Mouse (Mus musculus) erythroblast, embryonic 14.5 days (primary cell): ENCODE data around the gene Lsp1. TPM values are rescaled to one million over a fixed set of nuclear protein-coding genes. Genes with fewer than 3 reads are reported as not detected.

Experiments used
- H3K27me3 ChIP-seq: 2 replicates; pipeline ENCODE4 v1.6.1; 2012; ENCODE audit warnings: inconsistent platforms; ENCODE audit not compliant: control insufficient read depth
- H3K36me3 ChIP-seq: 2 replicates; pipeline ENCODE4 v1.6.1; 2012; ENCODE audit warnings: mild to moderate bottlenecking, inconsistent platforms; ENCODE audit not compliant: control insufficient read depth
- H3K4me1 ChIP-seq: 2 replicates; pipeline ENCODE4 v1.6.1; 2012; ENCODE audit warnings: inconsistent platforms; ENCODE audit not compliant: control insufficient read depth
- H3K4me3 ChIP-seq: replicated peaks from 2 replicates; pipeline ENCODE3; 2012; ENCODE audit warnings: moderate library complexity, mild to moderate bottlenecking, inconsistent platforms
- H3K9me3 ChIP-seq: 2 replicates; pipeline ENCODE4 v1.6.1; 2012; ENCODE audit warnings: low read length, inconsistent platforms, mixed read lengths; ENCODE audit not compliant: control insufficient read depth
- GATA1 ChIP-seq: IDR thresholded peaks from 2 replicates; pipeline ENCODE4 v1.6.1; 2012; ENCODE audit warnings: low read length, inconsistent platforms, mixed read lengths
- TAL1 ChIP-seq: IDR thresholded peaks from 3 replicates; pipeline ENCODE4 v1.6.1; 2012; ENCODE audit warnings: low read length, inconsistent platforms, mixed read lengths
- polyA plus RNA-seq: library from polyadenylated mRNA; stranded (reverse); fragments of >175 nt; gene quantifications from 2 replicates; pipeline ENCODE4 v1.2.3, GENCODE M21; 2012

Gene Lsp1
- polyA plus RNA-seq, 1 experiment: 0.05 TPM

- Histone ChIP-seq H3K9me3 (no peaks in the 10 kb centered on the region), H3K4me3 (no peak overlapping the region), H3K4me1 (no peaks in the 10 kb centered on the region), H3K36me3 (no peaks in the 10 kb centered on the region), H3K27me3 (no peaks in the 10 kb centered on the region)
- no peak for TF ChIP-seq GATA1
- TF ChIP-seq TAL1: no peak
Observed at GRCm38 (mm10) chr7:142471414-142471861, 10.8 kb downstream of the Lsp1 start.

DNA sequence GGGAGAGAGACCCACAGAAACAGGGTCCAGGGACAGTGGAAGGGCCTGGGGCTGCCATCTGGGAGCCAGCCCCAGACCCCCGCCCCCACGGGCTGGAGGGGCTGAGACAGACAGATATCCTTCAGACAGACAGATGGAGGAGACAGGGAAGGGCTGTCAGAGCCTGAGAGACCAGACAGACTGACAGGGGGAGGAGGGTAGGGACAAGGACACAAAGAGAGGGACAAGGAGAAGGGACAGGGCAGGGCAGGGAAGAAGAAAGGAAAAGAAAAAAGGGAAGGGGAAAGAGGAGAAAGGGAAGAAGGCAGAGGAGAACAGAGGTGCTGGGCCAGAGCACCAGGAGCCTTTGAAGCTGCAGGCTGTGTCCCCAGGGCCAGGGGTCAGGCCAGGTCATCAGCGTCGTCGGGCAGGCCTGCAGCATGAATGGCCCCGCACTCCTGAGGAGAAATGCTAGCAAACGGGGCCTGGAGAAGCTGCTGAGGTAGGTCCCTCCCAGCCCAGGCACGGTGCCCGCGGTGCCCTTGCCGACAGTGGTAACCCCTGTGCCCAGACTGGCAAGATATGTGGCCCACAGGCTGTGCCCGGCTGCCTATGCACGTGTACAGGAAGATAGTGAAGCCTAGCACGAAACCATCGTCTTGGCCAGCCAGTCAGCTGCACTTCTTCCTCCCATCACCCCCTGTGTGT, 11.4 kb downstream of the Lsp1 start:
- Histone ChIP-seq H3K4me3 (no peak overlapping the region), H3K4me1 (no peaks in the 10 kb centered on the region), H3K27me3 (no peaks in the 10 kb centered on the region), H3K9me3 (no peaks in the 10 kb centered on the region), H3K36me3 (no peaks in the 10 kb centered on the region)
- TF ChIP-seq GATA1 (no peak), TAL1 (no peak)

GRCm38 (mm10) chr7:142472936-142473335, 12.3 kb downstream of the Lsp1 start:
- H3K36me3 ChIP-seq: no peaks in the 10 kb centered on the region
- H3K4me1 ChIP-seq: no peaks in the 10 kb centered on the region
- H3K9me3 ChIP-seq: no peaks in the 10 kb centered on the region
- no peak for TF ChIP-seq GATA1
- TF ChIP-seq TAL1: no peak
- H3K4me3 ChIP-seq: no peak overlapping the region
- no peaks in the 10 kb centered on the region for H3K27me3 ChIP-seq

DNA sequence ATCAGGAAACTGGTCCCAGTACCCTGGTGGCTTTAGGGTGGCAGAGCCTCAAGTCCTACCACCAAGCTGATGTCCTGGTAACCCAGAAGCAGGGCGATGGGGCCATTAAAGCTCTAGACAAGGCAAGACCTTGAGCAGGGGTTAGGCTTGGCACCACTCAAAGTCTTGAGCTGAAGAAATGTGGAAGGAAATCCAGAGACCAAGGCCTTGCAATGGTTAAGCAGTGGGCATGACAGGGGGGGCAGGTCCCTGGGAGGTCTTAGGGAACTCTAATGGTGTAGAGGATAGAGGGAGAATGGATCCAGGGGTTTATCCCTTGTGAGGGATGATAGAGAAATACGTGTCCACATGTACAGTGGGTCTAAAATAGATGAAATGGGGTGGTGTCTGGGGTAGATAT, 12.9 kb downstream of the Lsp1 start:
- no peaks in the 10 kb centered on the region for H3K27me3 ChIP-seq
- TF ChIP-seq TAL1: no peak
- TF ChIP-seq GATA1: no peak
- no peaks in the 10 kb centered on the region for H3K4me1 ChIP-seq

DNA sequence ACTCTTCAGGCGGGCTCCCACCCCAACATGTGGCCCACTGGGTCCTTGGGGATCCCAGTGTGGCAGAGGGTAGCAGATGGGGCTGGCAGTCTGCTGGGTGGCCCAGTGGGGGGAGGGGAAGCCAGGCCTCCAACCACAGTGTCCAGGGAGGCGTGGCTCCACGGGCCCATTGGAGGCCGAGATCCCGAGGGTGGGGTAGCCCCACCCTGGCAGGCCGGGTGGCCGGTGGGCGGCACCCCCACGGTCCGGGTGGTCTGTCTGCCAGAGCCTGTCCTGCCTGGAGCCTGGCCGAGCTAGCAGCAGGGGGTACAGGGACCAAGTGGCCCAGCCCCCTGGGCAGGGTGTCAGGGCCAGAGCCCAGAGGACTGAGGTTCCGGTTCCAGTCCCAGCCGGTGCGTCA, 14.2 kb downstream of the Lsp1 start:
- no peaks in the 10 kb centered on the region for H3K27me3 ChIP-seq
- TF ChIP-seq GATA1: no peak
- no peak for TF ChIP-seq TAL1
- H3K4me1 ChIP-seq: no peaks in the 10 kb centered on the region
- H3K4me3 ChIP-seq: no peak overlapping the region
- H3K9me3 ChIP-seq: no peaks in the 10 kb centered on the region
- no peaks in the 10 kb centered on the region for H3K36me3 ChIP-seq

More for the DNA sequence above, 12.9 kb downstream of the Lsp1 start:
- no peak overlapping the region for H3K4me3 ChIP-seq
- no peaks in the 10 kb centered on the region for H3K36me3 ChIP-seq
- H3K9me3 ChIP-seq: no peaks in the 10 kb centered on the region

GRCm38 (mm10) chr7:142475641-142476040, 15.0 kb downstream of the Lsp1 start:
- no peaks in the 10 kb centered on the region for H3K36me3 ChIP-seq
- H3K4me1 ChIP-seq: no peaks in the 10 kb centered on the region
- H3K4me3 ChIP-seq: no peak overlapping the region
- no peak for TF ChIP-seq GATA1
- no peak for TF ChIP-seq TAL1
- no peaks in the 10 kb centered on the region for H3K9me3 ChIP-seq
- no peaks in the 10 kb centered on the region for H3K27me3 ChIP-seq

DNA sequence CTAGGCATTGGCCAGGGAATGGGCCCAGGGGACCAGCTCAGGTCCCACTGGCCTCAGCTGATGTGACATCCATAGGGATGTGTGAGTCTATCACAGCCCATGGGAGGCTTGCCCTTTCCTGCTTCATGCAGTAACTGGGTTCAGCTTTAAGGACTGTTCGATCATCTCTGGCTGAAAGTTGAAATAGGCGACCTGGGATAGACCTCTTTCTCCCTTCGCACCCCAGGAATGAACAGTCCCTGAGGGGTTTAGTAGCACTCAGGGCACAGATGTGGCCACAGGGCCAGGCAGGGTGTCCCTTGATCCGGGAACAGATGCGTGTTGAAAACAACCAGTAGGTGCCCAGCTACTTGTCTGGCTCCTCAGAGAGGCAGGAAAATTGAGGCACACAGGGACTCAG, 15.7 kb downstream of the Lsp1 start:
- no peak for TF ChIP-seq GATA1
- no peak for TF ChIP-seq TAL1
- H3K4me1 ChIP-seq: no peaks in the 10 kb centered on the region

GRCm38 (mm10) chr7:142476795-142477452, 16.3 kb downstream of the Lsp1 start:
- H3K36me3 ChIP-seq: no peaks in the 10 kb centered on the region
- H3K4me1 ChIP-seq: no peaks in the 10 kb centered on the region
- no peak overlapping the region for H3K4me3 ChIP-seq
- TF ChIP-seq TAL1 (no peak), GATA1 (no peak)
- H3K27me3 ChIP-seq: no peaks in the 10 kb centered on the region
- no peaks in the 10 kb centered on the region for H3K9me3 ChIP-seq

More for the DNA sequence above, 15.7 kb downstream of the Lsp1 start:
- Histone ChIP-seq H3K9me3 (no peaks in the 10 kb centered on the region), H3K4me3 (no peak overlapping the region), H3K36me3 (no peaks in the 10 kb centered on the region), H3K27me3 (no peaks in the 10 kb centered on the region)

GRCm38 (mm10) chr7:142478001-142478400, 17.4 kb downstream of the Lsp1 start:
- Histone ChIP-seq H3K27me3 (no peaks in the 10 kb centered on the region), H3K4me1 (no peaks in the 10 kb centered on the region), H3K9me3 (no peaks in the 10 kb centered on the region), H3K4me3 (no peak overlapping the region), H3K36me3 (no peaks in the 10 kb centered on the region)
- TF ChIP-seq GATA1 (no peak), TAL1 (no peak)
